8 mouse cellular contexts compared by ENCODE assay signal in genomic region chr2:164805332-164805718, GRCm38 (mm10). TPM values are rescaled to one million over a fixed set of nuclear protein-coding genes. Genes with fewer than 3 reads are reported as not detected.
DNase-seq lines count a peak whose midpoint lies in the region; ATAC-seq and TF ChIP-seq lines count a peak whose summit lies in the region.

No protein-coding gene starts in this region.

- 2% methylated on average over 21 of the region's 21 CpGs for WGBS in lung, embryonic 16.5 days
- 1% methylated on average over 21 of the region's 21 CpGs for WGBS in limb, embryonic 14.5 days
- under 1% methylated on average over 21 of the region's 21 CpGs for WGBS in olfactory bulb, adult 2 months

- H3K27ac ChIP-seq in lung, embryonic 16.5 days (ENCODE audit: low read length): peak overlapping the region; percentile 80
- H3K27ac ChIP-seq in limb, embryonic 14.5 days (replicated peaks; ENCODE audit: low read depth, low read length): no peak overlapping the region
- peak overlapping the region; percentile 60; the same call in 1 of the 2 replicates for H3K27ac ChIP-seq in olfactory bulb, adult 2 months (ENCODE audit: insufficient read depth, low read depth, low read length)

- H3K4me2 ChIP-seq in lung, embryonic 16.5 days (ENCODE audit: low read depth, low read length): peak overlapping the region; percentile 77
- H3K4me2 ChIP-seq in limb, embryonic 14.5 days (replicated peaks; ENCODE audit: low read depth, low read length, severe bottlenecking): peak overlapping the region; percentile 85

- no peak for TF ChIP-seq CTCF in olfactory bulb, adult 2 months (IDR thresholded peaks at IDR 0.05; ENCODE audit: insufficient read depth, low read depth, low read length)

- no peaks in the 10 kb centered on the region for H3K9me3 ChIP-seq in lung, embryonic 16.5 days (ENCODE audit: control insufficient read depth, low read length)
- H3K9me3 ChIP-seq in limb, embryonic 14.5 days (ENCODE audit: control insufficient read depth, low read length): no peaks in the 10 kb centered on the region

- no peak for TF ChIP-seq POLR2A in limb, embryonic 14.5 days (IDR thresholded peaks at IDR 0.05; ENCODE audit: borderline replicate concordance, extremely low read depth, insufficient read depth, insufficient read length)
- no peak for TF ChIP-seq POLR2A in olfactory bulb, adult 2 months (IDR thresholded peaks at IDR 0.05; ENCODE audit: insufficient read depth, low read depth, low read length)

- peaks cover 7% of the 10 kb centered on the region for H3K36me3 ChIP-seq in lung, embryonic 16.5 days (ENCODE audit: control insufficient read depth, insufficient read depth, low read length)
- peaks cover 19% of the 10 kb centered on the region for H3K36me3 ChIP-seq in limb, embryonic 14.5 days (ENCODE audit: control insufficient read depth, insufficient read depth, low read length)

- ATAC-seq in lung, embryonic 16.5 days (ENCODE audit: low read depth): peak; percentile 63
- ATAC-seq in erythroblast, adult 5-6 weeks (replicated peaks; ENCODE audit: low FRiP score, poor library complexity, severe bottlenecking): peak; percentile 70
- peak; percentile 31; the same call in 1 of the 2 replicates for ATAC-seq in limb, embryonic 14.5 days (ENCODE audit: low FRiP score, low read depth)
- ATAC-seq in activated CD4-positive, CD25-positive, alpha-beta regulatory T cell, adult 4 months: no peak

- H3K27me3 ChIP-seq in lung, embryonic 16.5 days (ENCODE audit: control insufficient read depth, insufficient read depth, low read depth, low read length): no peaks in the 10 kb centered on the region
- H3K27me3 ChIP-seq in limb, embryonic 14.5 days (ENCODE audit: control insufficient read depth, insufficient read depth, low read length): no peaks in the 10 kb centered on the region

- peak overlapping the region; percentile 86 for H3K9ac ChIP-seq in lung, embryonic 16.5 days (ENCODE audit: low read length)
- peak overlapping the region; percentile 62 for H3K9ac ChIP-seq in limb, embryonic 14.5 days (ENCODE audit: low read depth, low read length, severe bottlenecking)

- DNase-seq in lung, postnatal 10 days: no peak
- no peak for DNase-seq in limb, embryonic 14.5 days (ENCODE audit: low spot score)
- DNase-seq in B cell, adult 2 months: no peak
- no peak for DNase-seq in cerebellum, adult 9-10 months

- H3K4me3 ChIP-seq in lung, embryonic 16.5 days (ENCODE audit: low read length): peak overlapping the region; percentile 88
- H3K4me3 ChIP-seq in limb, embryonic 14.5 days (replicated peaks; ENCODE audit: low read length): peak overlapping the region; percentile 73
- peak overlapping the region; percentile 82 for H3K4me3 ChIP-seq in olfactory bulb, adult 2 months (ENCODE audit: insufficient read depth, low read depth, low read length)

- peaks cover 12% of the 10 kb centered on the region for H3K4me1 ChIP-seq in lung, embryonic 16.5 days (replicated peaks; ENCODE audit: control insufficient read depth, insufficient read depth, low read length)
- peaks cover 9% of the 10 kb centered on the region for H3K4me1 ChIP-seq in limb, embryonic 14.5 days (ENCODE audit: control insufficient read depth, insufficient read depth, low read length)
- H3K4me1 ChIP-seq in olfactory bulb, adult 2 months (ENCODE audit: control insufficient read depth, insufficient read depth, low read length): peaks cover 16% of the 10 kb centered on the region

RNA-seq across cellular contexts. Expression of gene Zswim3, which starts 0.4 kb away (rescaled TPM):
- 7.9 and 8.9 TPM in 2 replicates for polyA plus RNA-seq in lung, embryonic 16.5 days (2015; fragmentation: Nextera tagmentation; extraction: Ambion mirVana)
- total RNA-seq in erythroblast, adult 5-6 weeks (2015; ENCODE audit: low replicate concordance): 0.58 and 1.9 TPM in 2 replicates
- total RNA-seq in erythroblast, adult 5-6 weeks (2017; ENCODE audit: low replicate concordance): 2.0 and 4.5 TPM in 2 replicates
- 4.3 and 4.9 TPM in 2 replicates for polyA plus RNA-seq in limb, embryonic 14.5 days (2012; rRNA removed)
- 6.9 and 7.0 TPM in 2 replicates for polyA plus RNA-seq in limb, embryonic 14.5 days (2014; fragmentation: Nextera tagmentation; extraction: Ambion mirVana)
- not detected in 2 replicates for polyA plus RNA-seq in olfactory bulb, adult 2 months (2012; ENCODE audit: insufficient read depth, insufficient read length, low replicate concordance, missing spikeins)
- polyA plus RNA-seq in activated CD4-positive, CD25-positive, alpha-beta regulatory T cell, adult 4 months (2017; shearing (Covaris generic)): 1 to 10 TPM; 3.8 to 5.4 TPM

RNA-seq across cellular contexts. Expression of gene Acot8, which starts 0.6 kb away (rescaled TPM):
- polyA plus RNA-seq in lung, embryonic 16.5 days (2015; fragmentation: Nextera tagmentation; extraction: Ambion mirVana): 21.9 and 24.5 TPM in 2 replicates
- 9.6 and 10.0 TPM in 2 replicates for total RNA-seq in erythroblast, adult 5-6 weeks (2015; ENCODE audit: low replicate concordance)
- 15.8 and 20.8 TPM in 2 replicates for total RNA-seq in erythroblast, adult 5-6 weeks (2017; ENCODE audit: low replicate concordance)
- polyA plus RNA-seq in limb, embryonic 14.5 days (2012; rRNA removed): 31.5 and 41.2 TPM in 2 replicates
- polyA plus RNA-seq in limb, embryonic 14.5 days (2014; fragmentation: Nextera tagmentation; extraction: Ambion mirVana): 14.0 and 15.2 TPM in 2 replicates
- not detected in 2 replicates for polyA plus RNA-seq in olfactory bulb, adult 2 months (2012; ENCODE audit: insufficient read depth, insufficient read length, low replicate concordance, missing spikeins)
- 10 to 100 TPM; 35.1 to 49.1 TPM for polyA plus RNA-seq in activated CD4-positive, CD25-positive, alpha-beta regulatory T cell, adult 4 months (2017; shearing (Covaris generic))

RNA-seq across cellular contexts. Expression of gene Zswim1, which starts 17.2 kb away (rescaled TPM):
- 16.6 and 16.9 TPM in 2 replicates for polyA plus RNA-seq in lung, embryonic 16.5 days (2015; fragmentation: Nextera tagmentation; extraction: Ambion mirVana)
- 1.5 and 2.1 TPM in 2 replicates for total RNA-seq in erythroblast, adult 5-6 weeks (2015; ENCODE audit: low replicate concordance)
- total RNA-seq in erythroblast, adult 5-6 weeks (2017; ENCODE audit: low replicate concordance): 0.60 and 1.1 TPM in 2 replicates
- polyA plus RNA-seq in limb, embryonic 14.5 days (2012; rRNA removed): 9.1 and 11.2 TPM in 2 replicates
- 19.5 and 19.9 TPM in 2 replicates for polyA plus RNA-seq in limb, embryonic 14.5 days (2014; fragmentation: Nextera tagmentation; extraction: Ambion mirVana)
- polyA plus RNA-seq in olfactory bulb, adult 2 months (2012; ENCODE audit: insufficient read depth, insufficient read length, low replicate concordance, missing spikeins): not detected in 2 replicates
- 10 to 100 TPM; 18.0 to 19.4 TPM for polyA plus RNA-seq in activated CD4-positive, CD25-positive, alpha-beta regulatory T cell, adult 4 months (2017; shearing (Covaris generic))

RNA-seq across cellular contexts. Expression of gene Snx21, which starts 19.7 kb away (rescaled TPM):
- 23.9 and 30.6 TPM in 2 replicates for polyA plus RNA-seq in lung, embryonic 16.5 days (2015; fragmentation: Nextera tagmentation; extraction: Ambion mirVana)
- total RNA-seq in erythroblast, adult 5-6 weeks (2015; ENCODE audit: low replicate concordance): 2.1 and 2.9 TPM in 2 replicates
- total RNA-seq in erythroblast, adult 5-6 weeks (2017; ENCODE audit: low replicate concordance): 0.43 and 0.98 TPM in 2 replicates
- 26.0 and 35.0 TPM in 2 replicates for polyA plus RNA-seq in limb, embryonic 14.5 days (2012; rRNA removed)
- polyA plus RNA-seq in limb, embryonic 14.5 days (2014; fragmentation: Nextera tagmentation; extraction: Ambion mirVana): 29.2 and 34.0 TPM in 2 replicates
- not detected in 2 replicates for polyA plus RNA-seq in olfactory bulb, adult 2 months (2012; ENCODE audit: insufficient read depth, insufficient read length, low replicate concordance, missing spikeins)
- polyA plus RNA-seq in activated CD4-positive, CD25-positive, alpha-beta regulatory T cell, adult 4 months (2017; shearing (Covaris generic)): 1 to 10 TPM; 5.0 to 5.1 TPM

RNA-seq across cellular contexts. Expression of gene Spata25, which starts 23.0 kb away (rescaled TPM):
- polyA plus RNA-seq in lung, embryonic 16.5 days (2015; fragmentation: Nextera tagmentation; extraction: Ambion mirVana): not detected in 2 replicates
- total RNA-seq in erythroblast, adult 5-6 weeks (2015; ENCODE audit: low replicate concordance): not detected in 2 replicates
- not detected in 2 replicates for total RNA-seq in erythroblast, adult 5-6 weeks (2017; ENCODE audit: low replicate concordance)
- 0.09 and 0.13 TPM in 2 replicates for polyA plus RNA-seq in limb, embryonic 14.5 days (2012; rRNA removed)
- not detected in 2 replicates for polyA plus RNA-seq in limb, embryonic 14.5 days (2014; fragmentation: Nextera tagmentation; extraction: Ambion mirVana)
- polyA plus RNA-seq in olfactory bulb, adult 2 months (2012; ENCODE audit: insufficient read depth, insufficient read length, low replicate concordance, missing spikeins): not detected in 2 replicates
- polyA plus RNA-seq in activated CD4-positive, CD25-positive, alpha-beta regulatory T cell, adult 4 months (2017; shearing (Covaris generic)): not detected

Comparison
In these comparisons a context has a peak if more than half of its experiments do, and no peak if none do; other contexts are left out.
1. RNA of gene Acot8, which starts 0.6 kb away (polyA plus RNA-seq): 35.1 to 49.1 TPM in activated CD4-positive, CD25-positive, alpha-beta regulatory T cell, adult 4 months, 14.0 to 41.2 TPM in limb, embryonic 14.5 days and 21.9 to 24.5 TPM in lung, embryonic 16.5 days; not detected in olfactory bulb, adult 2 months; every median in the first group is over 10 times any median in the second.
2. RNA of gene Zswim1, which starts 17.2 kb away (polyA plus RNA-seq): 9.1 to 19.9 TPM in limb, embryonic 14.5 days, 18.0 to 19.4 TPM in activated CD4-positive, CD25-positive, alpha-beta regulatory T cell, adult 4 months and 16.6 to 16.9 TPM in lung, embryonic 16.5 days; not detected in olfactory bulb, adult 2 months; every median in the first group is over 10 times any median in the second.
3. Peak in every context shown above with its lines, with median percentiles within 50 percentile points of each other: H3K4me3 ChIP-seq.